Mouse (Mus musculus) R1 (cell line): ENCODE measurements around the gene Tanc2.

Source experiments
- DNase-seq: peaks from one replicate; pipeline ENCODE4 v3.0.0-alpha.2; 2018; ENCODE audit warnings: low read depth, low spot score

Tanc2 gene

DNA sequence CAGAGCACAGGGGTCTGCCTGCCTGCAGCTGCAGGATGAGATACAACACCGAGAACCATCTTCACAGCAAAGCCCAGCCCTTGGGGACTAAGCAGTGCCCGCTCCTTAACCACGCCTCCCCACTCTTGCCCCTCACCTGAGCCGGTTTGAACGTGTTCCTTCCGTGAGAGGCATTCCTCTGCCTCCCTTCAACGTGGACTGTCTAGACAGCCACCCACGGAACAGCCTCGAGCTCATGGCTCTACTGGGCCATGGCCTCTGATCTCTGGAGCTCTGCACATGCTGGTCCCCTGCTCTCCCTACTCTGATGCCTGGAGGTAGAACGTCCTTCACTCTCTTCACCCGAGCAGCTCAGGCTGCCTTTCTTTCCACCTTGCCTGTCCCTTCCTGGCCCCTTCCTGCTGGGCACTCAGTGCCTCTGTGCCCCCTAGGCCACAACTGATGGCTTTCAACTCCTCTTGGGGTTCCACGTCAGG is 363.2 kb downstream of the Tanc2 start, which contains the start of gene Cyb561:
TSS of gene Cyb561 (minus strand) at position 426 of the 476 bp plus-strand sequence.
- peak; percentile 49 for DNase-seq

DNA sequence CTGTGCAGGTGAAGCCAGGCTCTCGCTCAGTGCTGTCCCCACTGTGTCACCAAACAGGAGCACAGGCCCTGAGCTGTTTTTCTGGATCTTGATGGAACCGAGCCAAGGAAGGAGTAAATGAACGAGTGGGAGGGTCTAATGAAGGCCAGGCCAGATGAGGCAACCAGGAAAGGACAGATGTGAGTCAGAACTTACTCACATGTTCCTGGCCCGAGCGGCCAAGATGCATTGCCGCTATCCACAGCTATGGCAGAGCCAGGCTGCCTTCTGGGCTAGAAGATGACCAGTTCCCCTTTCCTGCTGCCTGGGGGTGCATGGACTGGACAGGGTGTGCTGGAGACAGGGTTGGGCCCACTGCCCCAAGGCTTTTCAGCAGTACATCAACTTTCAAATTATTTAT is 363.6 kb downstream of the Tanc2 start:
- no peak for DNase-seq

- peak; percentile 80 for DNase-seq
These were observed 366.1 kb downstream of the Tanc2 start for GRCm38 (mm10) chr11:105955815-105956430.

DNA sequence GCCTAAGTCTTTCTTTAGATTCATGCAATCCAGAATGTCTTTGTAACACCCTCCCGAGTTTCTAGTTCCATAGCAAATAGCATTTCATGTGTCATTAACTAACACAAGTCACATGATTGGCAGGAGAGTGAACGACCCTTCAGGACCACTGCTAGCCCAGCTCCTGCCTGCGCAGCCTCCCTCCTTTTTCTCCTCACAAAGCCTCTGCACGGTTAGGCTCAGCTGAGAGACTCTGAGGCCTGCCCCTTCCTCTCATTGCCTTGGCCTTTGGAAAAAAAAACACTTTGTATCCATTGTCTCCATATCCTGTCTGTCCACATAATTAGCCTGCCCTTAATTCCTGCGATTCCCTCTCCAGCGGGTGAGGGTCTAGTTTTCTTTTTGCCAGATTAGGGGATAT is 367.7 kb downstream of the Tanc2 start:
- no peak for DNase-seq

DNA sequence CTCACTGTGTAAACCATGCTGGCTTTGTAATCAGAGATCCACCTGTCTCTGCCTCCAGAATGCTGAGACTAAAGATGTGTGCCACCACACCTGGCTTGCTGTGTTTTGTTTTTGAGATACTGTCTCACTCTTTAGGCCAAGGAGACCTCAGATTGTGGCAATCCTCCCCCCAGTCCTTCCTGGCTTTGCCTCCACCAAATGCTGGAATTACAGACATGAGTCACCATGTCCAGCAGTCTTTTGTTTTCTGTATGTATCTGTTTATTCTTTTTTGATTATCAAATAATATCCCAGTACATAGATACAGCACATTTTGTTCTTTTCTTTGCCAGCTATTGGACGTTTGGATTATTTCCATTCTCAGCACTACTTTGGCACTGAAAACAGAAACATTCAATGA is 368.8 kb downstream of the Tanc2 start:
- no peak for DNase-seq

DNA sequence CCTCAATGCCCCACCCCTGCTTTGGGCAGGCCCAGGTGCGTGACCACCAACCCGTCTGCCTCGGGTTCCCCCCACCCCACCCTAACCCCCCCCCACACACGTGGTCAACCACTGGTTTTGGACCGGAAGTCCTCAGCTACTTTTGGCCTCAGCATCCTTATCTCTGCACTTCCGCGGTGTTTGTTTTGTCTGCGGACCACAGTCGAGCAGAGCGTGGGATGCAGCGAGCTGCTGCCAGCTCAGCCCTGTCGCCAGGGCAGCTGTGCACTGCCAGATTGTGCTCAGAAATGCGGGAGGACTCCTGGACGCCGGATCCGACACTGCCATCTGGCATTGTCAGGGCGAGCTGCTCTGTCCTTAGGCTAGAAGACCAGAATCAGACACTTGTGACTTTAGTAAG is 369.6 kb downstream of the Tanc2 start:
- no peak for DNase-seq

DNA sequence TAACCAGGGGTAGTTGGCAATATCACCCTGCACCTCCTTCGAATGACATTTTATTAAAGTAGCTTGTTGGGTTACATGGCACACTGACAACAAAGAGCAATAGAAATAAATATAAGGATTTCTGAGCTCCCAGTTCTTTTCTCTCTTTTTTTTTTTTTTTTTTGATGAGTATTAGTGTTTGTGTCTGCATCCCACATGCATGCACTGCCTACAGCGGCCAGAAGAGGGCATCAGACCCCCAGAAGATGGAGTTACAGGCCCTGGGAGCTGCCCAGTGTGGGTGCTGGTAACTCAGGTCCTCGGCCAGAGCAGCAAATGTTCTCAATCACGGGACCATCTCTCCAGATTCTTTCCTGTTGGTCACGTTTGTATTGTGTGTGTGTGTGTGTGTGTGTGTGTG is 374.9 kb downstream of the Tanc2 start:
- DNase-seq = peak; percentile 80

- DNase-seq = no peak
These were observed 376.5 kb downstream of the Tanc2 start for GRCm38 (mm10) chr11:105966288-105966687.

DNA sequence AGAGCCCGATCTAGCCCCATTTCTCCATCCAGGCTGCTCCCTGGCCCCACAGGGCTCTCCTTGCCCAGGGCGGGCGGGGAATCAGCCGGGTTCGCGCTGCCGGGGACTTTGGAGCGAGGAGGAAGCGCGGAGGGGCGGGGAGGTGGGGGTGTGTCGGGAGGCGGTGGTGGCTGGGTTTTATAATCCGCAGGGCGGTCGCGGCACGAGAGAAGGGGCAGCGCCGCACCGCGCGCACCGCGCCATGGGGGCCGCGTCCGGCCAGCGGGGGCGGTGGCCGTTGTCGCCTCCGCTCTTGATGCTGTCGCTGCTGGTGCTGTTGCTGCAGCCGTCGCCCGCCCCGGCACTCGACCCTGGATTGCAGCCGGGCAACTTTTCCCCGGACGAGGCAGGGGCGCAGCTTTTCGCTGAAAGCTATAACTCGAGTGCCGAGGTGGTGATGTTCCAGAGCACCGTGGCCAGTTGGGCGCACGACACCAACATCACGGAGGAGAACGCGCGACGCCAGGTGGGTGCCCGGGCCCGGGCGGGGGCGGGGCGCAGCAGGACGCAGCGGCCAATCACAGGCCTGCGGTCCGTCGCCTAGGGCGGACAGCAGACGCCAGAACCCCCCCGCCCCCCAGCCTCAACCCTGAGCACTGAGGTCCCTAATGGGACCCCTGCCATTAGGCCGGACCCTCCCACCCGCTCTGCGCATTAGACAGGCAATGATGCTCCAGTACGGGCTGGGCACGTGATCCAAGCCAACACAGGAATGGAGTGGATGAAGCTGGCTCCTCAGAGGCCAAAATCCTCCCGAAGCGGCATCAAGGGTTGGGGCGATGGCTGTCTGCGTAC is 378.2 kb downstream of the Tanc2 start, which contains the start of gene Ace:
TSS of gene Ace (plus strand) at position 205 of the 834 bp plus-strand sequence.
- DNase-seq = peak; percentile 50

DNA sequence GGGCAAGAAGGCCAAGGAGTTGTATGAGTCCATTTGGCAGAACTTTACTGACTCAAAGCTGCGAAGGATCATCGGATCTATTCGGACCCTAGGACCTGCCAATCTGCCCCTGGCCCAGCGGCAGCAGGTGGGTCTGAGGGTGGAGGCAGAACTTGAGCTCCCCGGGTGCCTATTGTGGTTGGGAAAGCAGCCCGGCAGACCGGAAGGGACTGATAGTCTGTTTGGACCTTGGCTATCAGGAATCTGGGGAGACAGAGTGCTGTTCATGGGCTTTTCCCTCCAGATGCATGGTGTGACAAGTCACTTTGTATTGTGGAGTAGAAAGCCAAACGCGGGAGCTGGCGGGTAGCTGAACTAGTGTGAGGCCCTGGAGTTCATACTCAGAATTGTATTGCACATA is 379.2 kb downstream of the Tanc2 start:
- no peak for DNase-seq

- no peak for DNase-seq
These were observed 379.7 kb downstream of the Tanc2 start for GRCm38 (mm10) chr11:105969516-105969915.

DNA sequence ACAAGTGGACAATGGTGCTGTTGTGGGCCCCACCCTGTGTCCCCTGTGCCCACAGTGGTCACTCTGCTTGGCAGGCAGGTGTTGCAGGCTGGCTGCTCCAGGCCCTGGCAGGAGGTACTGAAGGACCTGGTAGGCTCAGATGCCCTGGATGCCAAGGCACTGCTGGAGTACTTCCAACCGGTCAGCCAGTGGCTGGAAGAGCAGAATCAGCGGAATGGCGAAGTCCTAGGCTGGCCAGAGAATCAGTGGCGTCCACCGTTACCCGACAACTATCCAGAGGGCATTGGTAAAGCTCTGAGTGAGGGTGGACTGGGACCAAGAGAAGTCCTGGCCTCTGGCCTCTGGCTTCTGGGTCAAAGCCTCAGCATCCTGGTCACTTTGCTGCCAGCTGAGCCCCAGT is 384.8 kb downstream of the Tanc2 start:
- no peak for DNase-seq

DNA sequence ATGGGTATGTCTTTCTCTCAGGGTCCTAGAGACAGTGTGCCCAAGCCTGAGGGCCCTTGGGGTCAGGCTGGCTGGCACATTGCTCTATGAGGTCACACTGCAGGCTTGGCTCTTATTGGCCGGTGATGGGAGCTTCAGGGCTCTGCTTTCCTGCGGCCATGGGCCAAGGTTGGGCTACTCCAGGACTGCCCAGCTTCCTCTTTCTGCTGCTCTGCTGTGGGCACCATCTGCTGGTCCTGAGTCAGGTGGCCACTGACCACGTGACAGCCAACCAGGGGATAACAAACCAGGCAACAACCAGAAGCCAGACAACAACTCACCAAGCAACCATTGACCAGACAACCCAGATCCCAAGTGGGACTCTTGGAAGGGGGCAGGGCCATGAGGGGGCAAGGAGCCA is 385.3 kb downstream of the Tanc2 start:
- no peak for DNase-seq

- DNase-seq = no peak
These were observed 385.9 kb downstream of the Tanc2 start for GRCm38 (mm10) chr11:105975636-105976035.

DNA sequence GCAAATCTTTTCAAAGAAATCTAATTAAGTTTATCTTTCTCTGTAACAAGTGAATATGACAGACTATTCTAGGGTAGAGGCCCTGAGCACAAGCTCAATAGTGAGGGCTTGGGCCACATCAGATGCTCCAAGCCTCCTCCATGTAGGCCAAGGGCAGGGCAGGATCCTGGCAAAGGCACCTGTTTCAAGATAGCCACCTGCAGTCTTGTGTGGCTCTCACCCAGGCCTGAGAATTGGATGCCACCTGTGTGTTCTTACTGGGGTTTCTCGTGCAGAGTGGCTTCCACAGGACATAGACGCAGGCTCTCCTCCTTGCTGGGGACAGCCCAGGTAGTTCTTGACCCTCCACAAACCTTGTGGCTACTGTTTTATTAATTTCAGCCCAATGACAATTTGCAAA is 388.4 kb downstream of the Tanc2 start:
- no peak for DNase-seq

DNA sequence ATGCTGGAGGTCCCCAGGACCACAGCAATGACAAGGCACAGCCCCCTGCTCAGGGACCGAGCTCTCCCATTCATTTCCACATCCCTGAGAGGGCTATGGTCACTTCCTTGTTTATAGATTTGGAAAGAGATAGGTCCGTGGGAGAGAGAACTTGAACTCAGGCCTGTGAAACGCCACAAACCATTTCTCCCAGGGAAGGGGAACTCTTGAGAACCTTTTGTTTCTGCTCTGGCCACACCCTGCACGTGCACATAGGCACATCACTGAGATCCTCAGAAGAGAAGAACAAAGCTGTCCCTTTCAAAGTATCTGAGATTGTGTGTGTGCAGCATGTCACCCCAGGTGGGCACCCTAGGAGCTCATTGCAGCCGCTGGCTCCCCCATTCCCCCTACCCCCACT is 388.8 kb downstream of the Tanc2 start:
- no peak for DNase-seq
